Mouse (Mus musculus): ENCODE measurements at regions not wholly inside any gene's neighbourhood (a gene's known extent, or its start where the extent isn't known, plus 50 kb on each side); places are given as distances from the start of the nearest gene placed in this dataset.

DNA sequence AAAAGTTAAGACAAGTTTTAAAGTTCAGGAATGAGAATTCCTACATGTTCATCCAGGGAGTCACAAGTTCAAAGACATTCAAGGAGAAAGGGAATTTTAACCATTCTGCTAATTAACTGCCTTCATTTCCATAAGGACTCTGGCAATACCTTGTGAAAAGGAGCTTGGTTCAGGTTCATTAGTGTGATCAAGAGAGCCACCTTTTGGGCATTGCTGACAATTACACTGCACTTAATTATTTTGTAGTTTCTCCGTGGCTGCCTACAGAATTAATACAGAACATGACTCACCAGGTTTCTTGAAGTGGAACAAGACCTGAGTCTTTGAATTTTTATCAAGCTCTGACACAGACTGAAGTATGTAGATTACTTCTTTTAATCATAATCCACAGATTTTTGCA, 52.4 kb upstream of the Ankef1 start:
- peak in 1 of 2 experiments; percentile 45 for DNase-seq (ENCODE audit: low spot score in 2 of 2)
